In genomic region chr12:81024993-81025392, GRCm38 (mm10) we compare ENCODE assay signal across 19 mouse cellular contexts. TPM values are rescaled to one million over a fixed set of nuclear protein-coding genes. Genes with fewer than 3 reads are reported as not detected.
DNase-seq lines count a peak whose midpoint lies in the region; ATAC-seq and TF ChIP-seq lines count a peak whose summit lies in the region.
"Had no signal": no experiment of that assay in that cellular context is flagged by ENCODE, and none has a peak within 500 bp of the region (broad histone marks: within the 10 kb centered on the region; RNA-seq: fewer than 3 reads in every experiment).

No protein-coding gene starts in this region.

- H3K4me2 ChIP-seq in liver, embryonic 14.5 days (ENCODE audit: low read depth), result no peak overlapping the region
- no peak overlapping the region for H3K4me2 ChIP-seq in stomach, postnatal 0 days (replicated peaks; ENCODE audit: low read depth)
- H3K4me2 ChIP-seq in forebrain, postnatal 0 days (ENCODE audit: low read depth), result no peak overlapping the region
- H3K4me2 ChIP-seq: embryonic facial prominence, embryonic 12.5 days; kidney, embryonic 15.5 days; midbrain, embryonic 11.5 days; neural tube, embryonic 13.5 days had no signal

- 0 out of 4 replicates have a peak, but pooled peaks cover 0 to 3% of the 10 kb centered on the region in 2 experiments for H3K4me1 ChIP-seq in liver, embryonic 14.5 days (replicated peaks; ENCODE audit: control insufficient read depth in 2 of 2, insufficient read depth in 2 of 2, low read length in 1 of 2)
- H3K4me1 ChIP-seq in stomach, postnatal 0 days (replicated peaks; ENCODE audit: control insufficient read depth, insufficient read depth), result no peaks in the 10 kb centered on the region
- H3K4me1 ChIP-seq in forebrain, postnatal 0 days (ENCODE audit: insufficient read depth), result no peaks in the 10 kb centered on the region

- ATAC-seq in liver, embryonic 14.5 days (ENCODE audit: insufficient read depth), result no peak
- ATAC-seq in stomach, postnatal 0 days (ENCODE audit: low FRiP score, low TSS enrichment), result no peak
- no peak for ATAC-seq in forebrain, postnatal 0 days
- ATAC-seq: forebrain, embryonic 16.5 days had no signal

- TF ChIP-seq EP300 in liver, embryonic 14.5 days (IDR thresholded peaks at IDR 0.05; ENCODE audit: low read depth), result no peak
- no peak for TF ChIP-seq EP300 in stomach, postnatal 0 days (optimal IDR thresholded peaks at IDR 0.05)

- H3K27me3 ChIP-seq in liver, embryonic 14.5 days (ENCODE audit: control insufficient read depth, insufficient read depth, low read length), result peaks cover 29% of the 10 kb centered on the region
- H3K27me3 ChIP-seq in stomach, postnatal 0 days (ENCODE audit: control insufficient read depth, insufficient read depth, low read length), result no peaks in the 10 kb centered on the region
- H3K27me3 ChIP-seq in forebrain, postnatal 0 days (ENCODE audit: insufficient read depth, low read length), result no peaks in the 10 kb centered on the region

- TF ChIP-seq CTCF in liver, embryonic 14.5 days (IDR thresholded peaks at IDR 0.05; ENCODE audit: low read depth), result peak; percentile 17; the same call in 1 of the 2 replicates
- peak; percentile 19; the same call in 1 of the 2 replicates for TF ChIP-seq CTCF in stomach, postnatal 0 days (IDR thresholded peaks at IDR 0.05; ENCODE audit: low read depth)
- TF ChIP-seq CTCF in forebrain, postnatal 0 days (IDR thresholded peaks at IDR 0.05; ENCODE audit: low read depth), result no peak; the same call in 1 of the 2 replicates

- no peak overlapping the region for H3K4me3 ChIP-seq in liver, embryonic 14.5 days (ENCODE audit: insufficient read depth in 1 of 2, low read depth in 2 of 2, low read length in 2 of 2)
- H3K4me3 ChIP-seq in stomach, postnatal 0 days (ENCODE audit: low read depth, low read length), result no peak overlapping the region
- H3K4me3 ChIP-seq in forebrain, postnatal 0 days (ENCODE audit: low read depth, low read length), result no peak overlapping the region
- H3K4me3 ChIP-seq: embryonic facial prominence, embryonic 12.5 days; hindbrain, embryonic 10.5 days; kidney, embryonic 15.5 days; neural tube, embryonic 13.5 days had no signal

- no peaks in the 10 kb centered on the region for H3K36me3 ChIP-seq in liver, embryonic 14.5 days (replicated peaks; ENCODE audit: control insufficient read depth, insufficient read depth, low read depth)
- no peaks in the 10 kb centered on the region for H3K36me3 ChIP-seq in stomach, postnatal 0 days (ENCODE audit: control insufficient read depth, insufficient read depth, low read length)
- H3K36me3 ChIP-seq in forebrain, postnatal 0 days (ENCODE audit: insufficient read depth), result no peaks in the 10 kb centered on the region
- H3K36me3 ChIP-seq: embryonic facial prominence, embryonic 12.5 days; hindbrain, embryonic 10.5 days; kidney, embryonic 15.5 days; neural tube, embryonic 13.5 days had no signal

- 34% methylated on average over 2 of the region's 2 CpGs for WGBS in liver, embryonic 14.5 days (ENCODE audit: insufficient replicate concordance)
- 70% methylated on average over 2 of the region's 2 CpGs for WGBS in stomach, postnatal 0 days
- WGBS in forebrain, postnatal 0 days, result 71% methylated on average over 2 of the region's 2 CpGs

- H3K27ac ChIP-seq in liver, embryonic 14.5 days, result no peak overlapping the region
- H3K27ac ChIP-seq in stomach, postnatal 0 days (replicated peaks), result no peak overlapping the region
- H3K27ac ChIP-seq in forebrain, postnatal 0 days (ENCODE audit: low read depth, low read length), result no peak overlapping the region
- H3K27ac ChIP-seq: embryonic facial prominence, embryonic 12.5 days; hindbrain, embryonic 10.5 days; kidney, embryonic 15.5 days; neural tube, embryonic 13.5 days had no signal

- DNase-seq in cerebellum, adult 9-11 months, result peak; percentile 15
- no peak for DNase-seq in cerebellum, adult 18-20 months
- DNase-seq in liver, embryonic 14.5 days (ENCODE audit: low read depth in 3 of 3, low spot score in 3 of 3), result no peak
- no peak for DNase-seq in liver
- peak; percentile 51 for DNase-seq in ES-CJ7 (ENCODE audit: low read depth, low spot score)
- no peak for DNase-seq in stomach, postnatal 0 days (ENCODE audit: low spot score)
- DNase-seq in cerebellum, adult 11 months, result no peak
- DNase-seq in forebrain, postnatal 0 days, result no peak
- DNase-seq: adrenal gland, adult 8-10 months; lung, adult 18-20 months; lung, postnatal 36 days had no signal

- no peaks in the 10 kb centered on the region for H3K9me3 ChIP-seq in liver, embryonic 14.5 days (ENCODE audit: control insufficient read depth, low read length)
- no peaks in the 10 kb centered on the region for H3K9me3 ChIP-seq in stomach, postnatal 0 days (ENCODE audit: control insufficient read depth, low read length)
- H3K9me3 ChIP-seq in forebrain, postnatal 0 days (ENCODE audit: low read length), result no peaks in the 10 kb centered on the region
- H3K9me3 ChIP-seq: embryonic facial prominence, embryonic 12.5 days; hindbrain, embryonic 10.5 days; kidney, embryonic 15.5 days; neural tube, embryonic 13.5 days had no signal

- H3K9ac ChIP-seq in liver, embryonic 14.5 days (replicated peaks), result no peak overlapping the region
- H3K9ac ChIP-seq in stomach, postnatal 0 days (ENCODE audit: low read length), result no peak overlapping the region
- H3K9ac ChIP-seq in forebrain, postnatal 0 days, result no peak overlapping the region
- H3K9ac ChIP-seq: embryonic facial prominence, embryonic 12.5 days; kidney, embryonic 15.5 days; neural tube, embryonic 13.5 days had no signal

RNA-seq across cellular contexts. Expression of gene Smoc1, which starts 1.6 kb away (rescaled TPM):
- 6.6 and 6.9 TPM in 2 replicates for polyA plus RNA-seq in liver, embryonic 14.5 days (2012; rRNA removed)
- 4.6 and 5.4 TPM in 2 replicates for polyA plus RNA-seq in liver, embryonic 14.5 days (2014; fragmentation: Nextera tagmentation; extraction: Ambion mirVana)
- 0.65 and 1.0 TPM in 2 replicates for polyA plus RNA-seq in stomach, postnatal 0 days (2015; fragmentation: Nextera tagmentation; extraction: Ambion mirVana)
- total RNA-seq in forebrain, postnatal 0 days (2014; rRNA removed), result 9.5 and 16.9 TPM in 2 replicates
- 7.9 and 12.3 TPM in 2 replicates for polyA plus RNA-seq in forebrain, postnatal 0 days (2015; fragmentation: Nextera tagmentation; extraction: Ambion mirVana)

RNA-seq across cellular contexts. Expression of gene Slc10a1, which starts 56.5 kb away (rescaled TPM):
- 1.7 and 2.0 TPM in 2 replicates for polyA plus RNA-seq in liver, embryonic 14.5 days (2012; rRNA removed)
- 3.8 and 4.0 TPM in 2 replicates for polyA plus RNA-seq in liver, embryonic 14.5 days (2014; fragmentation: Nextera tagmentation; extraction: Ambion mirVana)
- polyA plus RNA-seq in stomach, postnatal 0 days (2015; fragmentation: Nextera tagmentation; extraction: Ambion mirVana), result 0.58 and 1.1 TPM in 2 replicates
- not detected in 2 replicates for total RNA-seq in forebrain, postnatal 0 days (2014; rRNA removed)
- polyA plus RNA-seq in forebrain, postnatal 0 days (2015; fragmentation: Nextera tagmentation; extraction: Ambion mirVana), result not detected in 2 replicates
- polyA plus RNA-seq: cortical plate, adult 2 months; large intestine, adult 2 months had no signal

Comparison
In these comparisons a context has a peak if more than half of its experiments do, and no peak if none do; other contexts are left out.
1. DNase-seq: peak in cerebellum, adult 9-11 months (single experiment) and ES-CJ7 (single experiment); none in cerebellum, adult 18-20 months (0 of 2), liver, embryonic 14.5 days (0 of 3), liver (single experiment), stomach, postnatal 0 days (single experiment), cerebellum, adult 11 months (single experiment) and forebrain, postnatal 0 days (single experiment).